Comparison of ENCODE assay signal across 31 mouse cellular contexts in the genomic region with DNA sequence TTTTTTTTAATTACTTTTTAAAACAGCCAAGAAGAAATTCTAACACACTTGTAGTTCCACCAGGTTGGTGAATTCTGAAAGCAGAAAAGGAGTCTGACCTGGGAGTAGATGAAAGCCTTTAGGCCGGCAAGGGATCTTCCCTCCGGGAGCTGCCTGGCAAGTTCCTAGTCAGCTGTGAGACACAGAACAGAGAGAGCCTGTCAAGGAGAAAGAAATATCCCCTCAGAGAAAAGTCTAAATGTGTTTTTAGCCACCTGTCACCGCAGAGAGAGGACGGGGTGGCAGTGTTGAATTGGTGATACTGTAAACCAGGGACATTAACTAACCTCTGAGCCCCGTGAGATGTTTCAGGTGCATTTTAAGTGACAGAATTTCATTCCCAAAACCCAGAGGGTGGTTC.
"Had no signal": no experiment of that assay in that cellular context is flagged by ENCODE, and none has a peak within 500 bp of the region (broad histone marks: within the 10 kb centered on the region; RNA-seq: fewer than 3 reads in every experiment).

No protein-coding gene starts in this region.

- ATAC-seq: liver, embryonic 12.5 days; liver, postnatal 0 days; lung, postnatal 0 days; midbrain, embryonic 13.5 days; midbrain, embryonic 15.5 days; midbrain, embryonic 16.5 days had no signal

- H3K27ac ChIP-seq: left cerebral cortex, adult 2 months; limb, embryonic 12.5 days; limb, embryonic 15.5 days; liver, embryonic 12.5 days; liver, embryonic 13.5 days; liver, embryonic 14.5 days; liver, embryonic 15.5 days; lung, embryonic 15.5 days; macrophage; midbrain, embryonic 10.5 days; midbrain, embryonic 12.5 days; midbrain, embryonic 13.5 days; midbrain, embryonic 15.5 days; neural tube, embryonic 12.5 days had no signal

- H3K4me3 ChIP-seq: left cerebral cortex, adult 2 months; limb, embryonic 12.5 days; limb, embryonic 15.5 days; liver, embryonic 12.5 days; liver, embryonic 13.5 days; liver, embryonic 15.5 days; lung, embryonic 15.5 days; megakaryocyte, embryonic 14.5 days; midbrain, embryonic 10.5 days; midbrain, embryonic 12.5 days; midbrain, embryonic 13.5 days; midbrain, embryonic 15.5 days; myocyte; neural tube, embryonic 12.5 days had no signal

- H3K9me3 ChIP-seq: limb, embryonic 12.5 days; limb, embryonic 15.5 days; liver, embryonic 12.5 days; liver, embryonic 13.5 days; liver, embryonic 15.5 days; lung, embryonic 15.5 days; megakaryocyte, embryonic 14.5 days; midbrain, embryonic 10.5 days; midbrain, embryonic 12.5 days; midbrain, embryonic 13.5 days; midbrain, embryonic 15.5 days; neural tube, embryonic 12.5 days had no signal

- H3K36me3 ChIP-seq: limb, embryonic 12.5 days; limb, embryonic 15.5 days; liver, embryonic 12.5 days; liver, embryonic 13.5 days; liver, embryonic 15.5 days; lung, embryonic 15.5 days; midbrain, embryonic 10.5 days; midbrain, embryonic 12.5 days; midbrain, embryonic 13.5 days; midbrain, embryonic 15.5 days; neural tube, embryonic 12.5 days had no signal

- H3K27me3 ChIP-seq: limb, embryonic 12.5 days; limb, embryonic 15.5 days; liver, embryonic 12.5 days; liver, embryonic 13.5 days; liver, embryonic 15.5 days; lung, embryonic 15.5 days; megakaryocyte, embryonic 14.5 days; midbrain, embryonic 12.5 days; midbrain, embryonic 13.5 days; midbrain, embryonic 15.5 days; neural tube, embryonic 12.5 days had no signal

- H3K4me1 ChIP-seq: liver, embryonic 12.5 days; liver, embryonic 13.5 days; liver, embryonic 15.5 days; lung, embryonic 15.5 days; megakaryocyte, embryonic 14.5 days; midbrain, embryonic 10.5 days; midbrain, embryonic 12.5 days; midbrain, embryonic 13.5 days; midbrain, embryonic 15.5 days; neural tube, embryonic 12.5 days had no signal

- H3K9ac ChIP-seq: limb, embryonic 12.5 days; limb, embryonic 15.5 days; liver, embryonic 12.5 days; liver, embryonic 13.5 days; liver, embryonic 14.5 days; liver, embryonic 15.5 days; liver, postnatal 0 days; lung, embryonic 14.5 days; lung, embryonic 15.5 days; midbrain, embryonic 12.5 days; midbrain, embryonic 13.5 days; midbrain, embryonic 15.5 days; neural tube, embryonic 12.5 days had no signal

- H3K4me2 ChIP-seq: limb, embryonic 12.5 days; limb, embryonic 15.5 days; liver, embryonic 11.5 days; liver, embryonic 12.5 days; liver, embryonic 13.5 days; liver, embryonic 15.5 days; lung, embryonic 14.5 days; lung, embryonic 15.5 days; midbrain, embryonic 11.5 days; midbrain, embryonic 12.5 days; midbrain, embryonic 13.5 days; midbrain, embryonic 15.5 days; neural tube, embryonic 12.5 days had no signal

- DNase-seq: left cerebral cortex, postnatal 4 days; liver; liver, embryonic 13.5 days; liver, postnatal 0 days; lung, adult 18-20 months; lung, adult 2 months; lung, embryonic 14.5 days; lung, postnatal 10 days; lung, postnatal 14 days; lung, postnatal 36 days; lung, postnatal 4 days; midbrain, embryonic 14.5 days had no signal
